Mouse (Mus musculus) liver, embryonic 16.5 days (tissue): ENCODE measurements around the gene Max. TPM values are rescaled to one million over a fixed set of nuclear protein-coding genes. Genes with fewer than 3 reads are reported as not detected.

Experiments
- ATAC-seq: fragments of 200-750 bp; cut with Nextera tagmentation; 2 replicates; pipeline ENCODE4 v1.8.0; 2017; ENCODE audit warnings: low read depth, mild to moderate bottlenecking, moderate number of reproducible peaks, moderate library complexity
- H3K27ac ChIP-seq: fragments of 300-500 bp; sonication (generic); 2 replicates; pipeline ENCODE4 v1.5.1; 2014; ENCODE audit warnings: mild to moderate bottlenecking, low read length
- H3K27me3 ChIP-seq: fragments of 300-500 bp; sonication (generic); 2 replicates; pipeline ENCODE4 v1.6.1; 2014; ENCODE audit warnings: low read depth, low read length, mixed read lengths; ENCODE audit not compliant: control insufficient read depth, insufficient read depth
- H3K36me3 ChIP-seq: fragments of 300-500 bp; sonication (generic); 2 replicates; pipeline ENCODE4 v1.6.1; 2014; ENCODE audit warnings: mild to moderate bottlenecking; ENCODE audit not compliant: control insufficient read depth, insufficient read depth
- H3K4me1 ChIP-seq: fragments of 300-500 bp; sonication (generic); 2 replicates; pipeline ENCODE4 v1.6.1; 2014; ENCODE audit warnings: low read depth, low read length, mixed read lengths; ENCODE audit not compliant: control insufficient read depth
- H3K4me2 ChIP-seq: fragments of 300-500 bp; sonication (generic); 2 replicates; pipeline ENCODE4 v1.6.1; 2014; ENCODE audit warnings: low read depth, low read length, mixed read lengths
- H3K4me3 ChIP-seq: fragments of 300-500 bp; sonication (generic); 2 replicates; pipeline ENCODE4 v1.5.1; 2014; ENCODE audit warnings: low read depth, mild to moderate bottlenecking, low read length
- H3K9ac ChIP-seq: fragments of 300-500 bp; sonication (generic); 2 replicates; pipeline ENCODE4 v1.6.1; 2014; ENCODE audit warnings: low read depth, low read length
- H3K9me3 ChIP-seq: fragments of 300-500 bp; sonication (generic); replicated peaks from 2 replicates; pipeline ENCODE4 v1.6.1; 2016; ENCODE audit warnings: low read length; ENCODE audit not compliant: control insufficient read depth
- WGBS: fragments of 180-500 bp; shearing (Covaris S2); extraction: QIAGEN DNeasy Blood & Tissue Kit; methylation state at CpG from one replicate; pipeline ENCODE4 v1.1.7; 2014; ENCODE audit not compliant: insufficient replicate concordance; 5-methylcytosine and 5-hydroxymethylcytosine counted together
- polyA plus RNA-seq: library from polyadenylated mRNA; unstranded; fragments of >200 nt; fragmentation: Nextera tagmentation; extraction: Ambion mirVana; gene quantifications from 2 replicates; pipeline ENCODE4 v1.2.1, GENCODE M21; 2015

Gene Max
- polyA plus RNA-seq, 1 experiment from 2014 or later, result 7.6 TPM

DNA sequence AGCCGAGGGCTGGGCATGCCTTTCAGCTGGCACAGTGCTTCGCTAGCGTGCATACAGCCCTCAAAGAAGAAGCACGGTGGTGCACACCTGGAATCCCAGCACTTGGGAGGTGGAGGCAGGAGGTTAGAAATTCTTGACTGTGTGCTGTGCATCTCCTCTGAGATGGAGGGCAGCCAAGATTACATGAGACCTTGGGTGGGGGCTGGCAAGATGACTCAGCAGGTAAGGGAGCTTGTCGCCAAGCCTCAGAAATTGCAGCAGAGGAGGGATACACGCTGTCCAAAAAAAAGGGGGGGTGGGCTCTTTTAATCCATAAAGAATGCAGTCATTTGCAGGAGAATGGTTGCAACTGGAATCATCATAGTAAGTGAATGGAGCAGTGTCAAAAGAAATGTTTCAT is 43.9 kb downstream of the Max start:
- no peaks in the 10 kb centered on the region for H3K9me3 ChIP-seq
- peak; percentile 58; the same call in 1 of the 2 replicates for ATAC-seq
- H3K27ac ChIP-seq, result peak overlapping the region; percentile 25; the same call in 1 of the 2 replicates
- WGBS, result 56% methylated on average over 6 of the region's 6 CpGs
- H3K4me3 ChIP-seq, result no peak overlapping the region
- H3K27me3 ChIP-seq, result no peaks in the 10 kb centered on the region
- peak overlapping the region; percentile 24; the same call in 1 of the 2 replicates for H3K4me2 ChIP-seq
- H3K36me3 ChIP-seq, result peaks cover 12% of the 10 kb centered on the region; the same call in 1 of the 2 replicates
- no peak overlapping the region for H3K9ac ChIP-seq
- peaks cover 15% of the 10 kb centered on the region for H3K4me1 ChIP-seq

DNA sequence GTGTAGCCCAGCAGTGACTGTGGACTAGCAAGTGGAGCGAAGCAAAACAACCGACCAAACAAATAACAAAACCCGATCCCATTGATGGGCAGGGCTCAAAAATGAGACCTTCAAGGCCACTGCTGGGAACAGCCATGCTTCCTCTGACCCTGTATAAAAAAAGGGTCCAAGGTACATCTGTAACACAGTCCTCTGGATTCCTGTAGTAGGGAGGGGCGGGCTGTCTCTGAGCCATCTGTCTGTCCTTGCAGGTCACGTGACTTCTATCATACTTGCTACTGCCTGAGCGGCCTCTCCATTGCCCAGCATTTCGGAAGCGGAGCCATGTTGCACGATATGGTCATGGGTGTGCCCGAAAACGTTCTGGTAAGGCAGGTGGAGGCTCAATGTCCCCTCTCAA is 45.8 kb downstream of the Max start:
- H3K4me1 ChIP-seq, result peaks cover 27% of the 10 kb centered on the region
- ATAC-seq, result no peak
- no peak overlapping the region for H3K9ac ChIP-seq
- H3K27me3 ChIP-seq, result no peaks in the 10 kb centered on the region
- H3K27ac ChIP-seq, result no peak overlapping the region
- H3K9me3 ChIP-seq, result no peaks in the 10 kb centered on the region
- WGBS, result 88% methylated on average over 11 of the region's 11 CpGs
- peaks cover 12% of the 10 kb centered on the region for H3K36me3 ChIP-seq
- no peak overlapping the region for H3K4me3 ChIP-seq
- no peak overlapping the region for H3K4me2 ChIP-seq

- ATAC-seq, result no peak
- Histone ChIP-seq H3K9me3 (no peaks in the 10 kb centered on the region), H3K36me3 (peaks cover 10% of the 10 kb centered on the region), H3K27me3 (no peaks in the 10 kb centered on the region), H3K9ac (peak overlapping the region; percentile 13), H3K27ac (peak overlapping the region; percentile 35; the same call in 1 of the 2 replicates), H3K4me2 (peak overlapping the region; percentile 52), H3K4me3 (peak overlapping the region; percentile 29), H3K4me1 (peaks cover 37% of the 10 kb centered on the region)
- 32% methylated on average over 9 of the region's 9 CpGs for WGBS
These were observed 49.8 kb downstream of the Max start for GRCm38 (mm10) chr12:76912193-76912592.

- no peak for ATAC-seq
- peak overlapping the region; percentile 78 for H3K9ac ChIP-seq
- peaks cover 47% of the 10 kb centered on the region for H3K4me1 ChIP-seq
- peaks cover 3% of the 10 kb centered on the region for H3K36me3 ChIP-seq
- WGBS, result 85% methylated on average over 16 of the region's 16 CpGs
- H3K4me2 ChIP-seq, result peak overlapping the region; percentile 65
- H3K27me3 ChIP-seq, result no peaks in the 10 kb centered on the region
- H3K27ac ChIP-seq, result peak overlapping the region; percentile 98
- H3K4me3 ChIP-seq, result peak overlapping the region; percentile 74
- no peaks in the 10 kb centered on the region for H3K9me3 ChIP-seq
These were observed 50.8 kb downstream of the Max start for GRCm38 (mm10) chr12:76911171-76911726.

DNA sequence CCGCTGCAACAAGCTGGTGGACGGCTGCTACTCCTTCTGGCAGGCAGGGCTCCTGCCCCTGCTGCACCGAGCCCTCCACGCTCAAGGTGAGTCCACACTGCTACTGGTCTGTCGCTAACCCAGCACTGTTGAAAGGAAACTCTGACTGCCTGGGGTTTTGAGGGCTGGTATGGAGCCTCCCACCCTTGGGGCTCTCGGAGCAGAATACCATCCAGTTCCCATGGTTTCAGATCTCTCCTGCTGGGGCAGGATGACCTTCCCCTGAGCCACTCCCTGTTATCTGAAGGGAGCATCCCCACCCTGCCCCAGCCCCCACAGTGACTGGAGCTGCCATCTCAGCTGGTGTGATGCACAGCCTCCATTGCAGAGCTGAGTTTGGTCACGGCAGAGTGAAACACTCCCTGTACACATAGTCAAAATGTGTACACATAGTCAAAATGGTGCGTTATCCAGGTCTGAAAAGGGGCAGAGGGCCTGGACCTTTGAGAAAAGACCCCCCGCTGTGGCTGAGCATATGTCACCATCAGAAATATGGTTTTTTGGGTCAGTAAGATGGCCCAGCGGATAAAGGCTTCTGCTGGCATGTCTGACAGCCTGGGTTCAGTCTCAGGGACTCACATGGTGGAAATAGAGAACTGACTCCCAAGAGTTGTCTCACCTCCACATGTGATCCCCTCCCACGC is 51.6 kb downstream of the Max start:
- peaks cover 55% of the 10 kb centered on the region for H3K4me1 ChIP-seq
- H3K9me3 ChIP-seq, result no peaks in the 10 kb centered on the region
- peak overlapping the region; percentile 74 for H3K4me3 ChIP-seq
- H3K27ac ChIP-seq, result peak overlapping the region; percentile 98
- no peaks in the 10 kb centered on the region for H3K27me3 ChIP-seq
- peak; percentile 86 for ATAC-seq
- 43% methylated on average over 11 of the region's 11 CpGs for WGBS
- H3K36me3 ChIP-seq, result no peaks in the 10 kb centered on the region; the same call in 1 of the 2 replicates
- peak overlapping the region; percentile 65 for H3K4me2 ChIP-seq
- H3K9ac ChIP-seq, result peak overlapping the region; percentile 78

- peak overlapping the region; percentile 98 for H3K27ac ChIP-seq
- ATAC-seq, result peak; percentile 90
- WGBS, result 28% methylated on average over 5 of the region's 5 CpGs
- no peaks in the 10 kb centered on the region; the same call in 1 of the 2 replicates for H3K36me3 ChIP-seq
- peak overlapping the region; percentile 65 for H3K4me2 ChIP-seq
- peaks cover 55% of the 10 kb centered on the region for H3K4me1 ChIP-seq
- peak overlapping the region; percentile 78 for H3K9ac ChIP-seq
- H3K4me3 ChIP-seq, result peak overlapping the region; percentile 74
- no peaks in the 10 kb centered on the region for H3K27me3 ChIP-seq
- H3K9me3 ChIP-seq, result no peaks in the 10 kb centered on the region
These were observed 52.8 kb downstream of the Max start for GRCm38 (mm10) chr12:76909218-76909617.

- H3K4me1 ChIP-seq, result peaks cover 52% of the 10 kb centered on the region
- peak overlapping the region; percentile 23; the same call in 1 of the 2 replicates for H3K9ac ChIP-seq
- peak overlapping the region; percentile 28; the same call in 1 of the 2 replicates for H3K4me3 ChIP-seq
- no peak for ATAC-seq
- peak overlapping the region; percentile 65 for H3K4me2 ChIP-seq
- H3K36me3 ChIP-seq, result no peaks in the 10 kb centered on the region; the same call in none of the 2 replicates
- H3K27me3 ChIP-seq, result no peaks in the 10 kb centered on the region
- 48% methylated on average over 1 of the region's 1 CpGs for WGBS
- no peaks in the 10 kb centered on the region for H3K9me3 ChIP-seq
- peak overlapping the region; percentile 71 for H3K27ac ChIP-seq
These were observed 55.7 kb downstream of the Max start for GRCm38 (mm10) chr12:76906278-76906677.

DNA sequence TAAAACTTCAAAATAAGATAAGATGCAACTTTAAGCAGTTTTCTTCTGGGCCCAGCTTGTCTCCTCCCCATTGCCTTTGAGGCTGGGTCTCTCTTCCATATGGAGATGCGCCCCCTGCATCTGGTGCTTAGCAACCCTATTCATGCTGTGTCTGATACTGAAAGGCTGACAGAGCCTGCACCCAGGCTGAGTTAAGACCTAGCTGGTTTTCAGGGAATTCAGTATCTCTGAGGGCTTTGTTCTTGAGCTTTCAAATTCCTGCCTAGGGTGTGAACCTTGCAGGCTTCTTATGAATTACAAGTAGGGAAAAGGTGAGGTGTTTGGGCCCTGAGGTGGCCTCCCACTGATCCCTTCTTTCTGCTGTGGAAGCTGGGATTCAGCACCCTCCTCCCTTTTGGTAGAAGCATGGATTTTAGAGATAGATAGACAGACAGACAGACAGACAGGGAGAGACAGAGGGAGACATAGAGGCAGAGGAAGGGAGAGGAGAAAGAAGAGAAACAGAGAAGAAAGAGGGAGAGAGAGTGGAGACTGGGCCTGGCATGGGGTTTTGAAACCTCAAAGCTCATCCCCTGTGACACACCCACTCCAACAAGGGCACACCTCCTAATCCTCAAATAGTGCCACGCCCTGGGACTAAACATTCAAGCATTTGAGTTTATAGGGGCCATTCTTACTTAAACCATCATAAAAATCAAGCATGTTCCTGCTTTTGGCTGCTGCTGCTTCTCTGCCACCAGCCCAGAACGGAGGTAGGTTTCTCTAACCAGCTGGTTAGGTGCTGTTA is 60.3 kb downstream of the Max start:
- H3K4me3 ChIP-seq, result no peak overlapping the region
- H3K4me2 ChIP-seq, result no peak overlapping the region
- no peaks in the 10 kb centered on the region for H3K9me3 ChIP-seq
- WGBS, result 75% methylated on average over 3 of the region's 3 CpGs
- peaks cover 21% of the 10 kb centered on the region for H3K4me1 ChIP-seq
- no peak for ATAC-seq
- H3K27ac ChIP-seq, result no peak overlapping the region
- H3K27me3 ChIP-seq, result no peaks in the 10 kb centered on the region
- no peaks in the 10 kb centered on the region; the same call in 1 of the 2 replicates for H3K36me3 ChIP-seq
- H3K9ac ChIP-seq, result no peak overlapping the region
